Mouse (Mus musculus) heart, adult 11 months (tissue): ENCODE data around the gene Pax6.

ENCODE experiments used
- DNase-seq: peaks from one replicate; pipeline ENCODE4 v3.0.0; 2022

The Pax6 gene

GRCm38 (mm10) chr2:105668271-105669270 lies at the start of gene Pax6:
Pax6 (plus strand) TSS chr2:105668900.
- DNase-seq = no peak

- DNase-seq = peak; percentile 51
Measured at GRCm38 (mm10) chr2:105648933-105649332, 19.8 kb upstream of the Pax6 start.

GRCm38 (mm10) chr2:105656456-105656855 lies 12.2 kb upstream of the Pax6 start:
- no peak for DNase-seq

GRCm38 (mm10) chr2:105659350-105659749 lies 9.3 kb upstream of the Pax6 start:
- peak; percentile 67 for DNase-seq

GRCm38 (mm10) chr2:105659926-105660873 lies 8.5 kb upstream of the Pax6 start:
- DNase-seq = peak; percentile 84

- peak; percentile 61 for DNase-seq
Measured at GRCm38 (mm10) chr2:105660874-105661622, 7.7 kb upstream of the Pax6 start.

GRCm38 (mm10) chr2:105661623-105662066 lies 7.1 kb upstream of the Pax6 start:
- DNase-seq = peak; percentile 51

GRCm38 (mm10) chr2:105662121-105662520 lies 6.6 kb upstream of the Pax6 start:
- DNase-seq = peak; percentile 41

GRCm38 (mm10) chr2:105662606-105663005 lies 6.1 kb upstream of the Pax6 start:
- no peak for DNase-seq

GRCm38 (mm10) chr2:105663101-105663511 lies 5.6 kb upstream of the Pax6 start:
- DNase-seq = peak; percentile 58

- DNase-seq = no peak
Measured at GRCm38 (mm10) chr2:105664996-105665395, 3.7 kb upstream of the Pax6 start.

GRCm38 (mm10) chr2:105665491-105666250 lies 3.0 kb upstream of the Pax6 start:
- DNase-seq = no peak

- DNase-seq = no peak
Measured at GRCm38 (mm10) chr2:105666331-105666730, 2.4 kb upstream of the Pax6 start.

GRCm38 (mm10) chr2:105666763-105667625 lies 1.7 kb upstream of the Pax6 start:
- DNase-seq = no peak

- DNase-seq = no peak
Measured at GRCm38 (mm10) chr2:105667626-105667950, 1.1 kb upstream of the Pax6 start.

- DNase-seq = no peak
Measured at GRCm38 (mm10) chr2:105669371-105669861, 716 bp downstream of the Pax6 start.

- no peak for DNase-seq
Measured at GRCm38 (mm10) chr2:105669881-105670730, 1.4 kb downstream of the Pax6 start.

- DNase-seq = no peak
Measured at GRCm38 (mm10) chr2:105670731-105671095, 2.0 kb downstream of the Pax6 start.

- no peak for DNase-seq
Measured at GRCm38 (mm10) chr2:105671116-105671797, 2.6 kb downstream of the Pax6 start.
